Mouse (Mus musculus) bone marrow macrophage, adult 2 months (primary cell): ENCODE results near the gene Dcn.

Experiments
- CTCF ChIP-seq: IDR thresholded peaks from 2 replicates; pipeline ENCODE4 v1.5.1; 2012; ENCODE audit warnings: low read depth, mild to moderate bottlenecking, low read length, moderate library complexity
- POLR2A ChIP-seq: IDR thresholded peaks from 2 replicates; pipeline ENCODE4 v1.6.1; 2012; ENCODE audit warnings: mild to moderate bottlenecking, low read depth, low read length, borderline replicate concordance

DNA sequence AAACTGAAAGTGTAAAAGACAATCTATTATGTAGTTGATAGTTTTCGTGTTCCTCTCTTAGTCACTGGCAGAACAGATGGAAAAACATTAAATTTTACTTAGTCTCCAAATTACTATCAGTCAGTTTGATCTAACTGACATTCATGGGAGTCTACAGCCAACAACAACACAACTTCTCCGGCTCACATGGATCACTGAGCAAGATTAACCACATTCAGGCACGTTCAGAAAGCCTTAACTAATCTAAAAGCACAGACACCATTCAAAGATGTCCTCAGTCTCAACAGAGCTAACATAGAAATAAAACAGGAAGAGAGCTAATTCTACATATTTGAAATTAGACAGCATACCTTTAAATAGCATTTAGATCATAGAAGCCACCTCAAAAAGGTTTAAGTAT is 12.6 kb upstream of the Dcn start:
- TF ChIP-seq POLR2A (no peak), CTCF (no peak)
